Mouse (Mus musculus) monocyte, adult 5-6 weeks (primary cell): ENCODE measurements around the gene Nup210. TPM values are rescaled to one million over a fixed set of nuclear protein-coding genes. Genes with fewer than 3 reads are reported as not detected.

Source experiments
- ATAC-seq: fragments of 153-309, 156-312 bp; replicated peaks from 2 replicates; pipeline ENCODE4 v1.8.0; 2017; ENCODE audit warnings: mild to moderate bottlenecking; ENCODE audit not compliant: low TSS enrichment, insufficient number of reproducible peaks, severe bottlenecking, poor library complexity, low FRiP score
- total RNA-seq: library from RNA; stranded (forward); fragments of 200-1000, 200-491, 200-594 nt; gene quantifications from 3 replicates; pipeline ENCODE4 v1.2.3, GENCODE M21; 2017

Gene Nup210
- 73.6 to 178 TPM (median 77.9 TPM) in 3 replicates for total RNA-seq

GRCm38 (mm10) chr6:91116244-91117145 lies at the start of gene Nup210:
Gene Nup210, minus strand, starts transcription at chr6:91116829.
- peak; percentile 67 for ATAC-seq

GRCm38 (mm10) chr6:91165210-91165609 lies 48.6 kb upstream of the Nup210 start:
- ATAC-seq: peak; percentile 45; the same call in 1 of the 2 replicates

- no peak for ATAC-seq
These were observed 48.0 kb upstream of the Nup210 start for GRCm38 (mm10) chr6:91164584-91164983.

GRCm38 (mm10) chr6:91163195-91163911 lies 46.7 kb upstream of the Nup210 start:
- ATAC-seq: no peak

- no peak for ATAC-seq
These were observed 45.7 kb upstream of the Nup210 start for GRCm38 (mm10) chr6:91162314-91162713.

GRCm38 (mm10) chr6:91161506-91162235 lies 45.0 kb upstream of the Nup210 start:
- ATAC-seq: no peak

GRCm38 (mm10) chr6:91160976-91161375 lies 44.3 kb upstream of the Nup210 start:
- ATAC-seq: no peak

GRCm38 (mm10) chr6:91160399-91160798 lies 43.8 kb upstream of the Nup210 start:
- no peak for ATAC-seq

- ATAC-seq: no peak
These were observed 42.4 kb upstream of the Nup210 start for GRCm38 (mm10) chr6:91159047-91159446.

GRCm38 (mm10) chr6:91157237-91157570 lies 40.6 kb upstream of the Nup210 start:
- ATAC-seq: no peak

GRCm38 (mm10) chr6:91156554-91157236 lies 40.1 kb upstream of the Nup210 start, which contains the start of gene Hdac11:
Gene Hdac11, plus strand, starts transcription at chr6:91156665.
- peak; percentile 71 for ATAC-seq

GRCm38 (mm10) chr6:91156062-91156461 lies 39.4 kb upstream of the Nup210 start:
- ATAC-seq: no peak

- no peak for ATAC-seq
These were observed 38.7 kb upstream of the Nup210 start for GRCm38 (mm10) chr6:91155286-91155685.

GRCm38 (mm10) chr6:91154685-91155084 lies 38.1 kb upstream of the Nup210 start:
- no peak for ATAC-seq

GRCm38 (mm10) chr6:91153549-91154064 lies 37.0 kb upstream of the Nup210 start:
- no peak for ATAC-seq

GRCm38 (mm10) chr6:91152892-91153548 lies 36.4 kb upstream of the Nup210 start:
- ATAC-seq: no peak

- ATAC-seq: no peak
These were observed 30.6 kb upstream of the Nup210 start for GRCm38 (mm10) chr6:91147152-91147770.
